Mouse (Mus musculus): ENCODE measurements around the gene Ptgis.

- TF ChIP-seq CTCF (IDR thresholded peaks at IDR 0.05; ENCODE audit: control insufficient read depth, insufficient read depth, low read length) (no peak), POLR2A (IDR thresholded peaks at IDR 0.05; ENCODE audit: borderline replicate concordance, control insufficient read depth, low read depth, low read length) (no peak)
These were observed 81.6 kb downstream of the Ptgis start for GRCm38 (mm10) chr2:167158780-167159179.
